Comparison of ENCODE assay signal across 8 mouse cellular contexts in the genomic region with DNA sequence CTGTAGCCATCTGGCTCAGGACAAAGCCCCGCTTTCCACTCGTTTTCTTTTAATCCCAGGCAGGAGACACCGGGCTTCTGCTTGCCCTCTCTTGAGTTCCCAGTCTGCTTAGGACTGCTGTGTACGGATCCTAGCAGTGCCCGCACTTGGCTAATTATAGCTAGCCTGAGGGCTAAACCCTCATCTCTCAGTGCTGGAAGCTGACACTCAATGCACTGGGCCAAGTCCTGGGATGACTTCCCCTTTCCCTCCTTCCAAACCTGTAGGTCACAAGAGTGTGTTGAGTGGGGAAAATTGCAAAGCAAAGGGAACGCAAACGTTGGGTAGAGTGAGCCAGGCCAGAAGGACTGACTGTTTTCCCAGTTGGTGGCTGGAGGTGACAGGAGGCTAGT. TPM values are rescaled to one million over a fixed set of nuclear protein-coding genes. Genes with fewer than 3 reads are reported as not detected.
A peak's percentile ranks its signal among the peaks of the same experiment; 100 is the strongest.
DNase-seq lines count a peak whose midpoint lies in the region; ATAC-seq and TF ChIP-seq lines count a peak whose summit lies in the region.

A gene (minus strand): TSS at position 134 of the 392 bp plus-strand sequence.

- no peaks in the 10 kb centered on the region for H3K27me3 ChIP-seq in kidney, adult 2 months (replicated peaks; ENCODE audit: control insufficient read depth, insufficient read depth, low read length)
- peaks cover 52% of the 10 kb centered on the region for H3K27me3 ChIP-seq in limb, embryonic 13.5 days
- peaks cover 3% of the 10 kb centered on the region; the same call in 1 of the 2 replicates for H3K27me3 ChIP-seq in neural tube, embryonic 14.5 days (ENCODE audit: control insufficient read depth, insufficient read depth, low read length)

- TF ChIP-seq POLR2A in kidney, adult 2 months (IDR thresholded peaks at IDR 0.05; ENCODE audit: low read depth, low read length): no peak

- H3K4me2 ChIP-seq in limb, embryonic 13.5 days (replicated peaks): peak within 1 kb of the TSS; percentile 74
- H3K4me2 ChIP-seq in neural tube, embryonic 14.5 days (ENCODE audit: low read depth, low read length): peak within 1 kb of the TSS; percentile 86

- ATAC-seq in limb, embryonic 13.5 days (ENCODE audit: low FRiP score, low read depth): no peak
- 0 out of 2 replicates have a peak, but pooled peaks have one; percentile 19 for ATAC-seq in neural tube, embryonic 14.5 days (ENCODE audit: low read depth)

- no peaks in the 10 kb centered on the region for H3K9me3 ChIP-seq in limb, embryonic 13.5 days
- H3K9me3 ChIP-seq in neural tube, embryonic 14.5 days (ENCODE audit: control insufficient read depth, low read length): no peaks in the 10 kb centered on the region

- peak within 1 kb of the TSS; percentile 18; the same call in 1 of the 2 replicates for H3K27ac ChIP-seq in kidney, adult 2 months (ENCODE audit: insufficient read depth, low read depth, low read length)
- no peak within 1 kb of the TSS for H3K27ac ChIP-seq in limb, embryonic 13.5 days
- H3K27ac ChIP-seq in neural tube, embryonic 14.5 days (ENCODE audit: low read depth, low read length): no peak within 1 kb of the TSS

- no peaks in the 10 kb centered on the region for H3K4me1 ChIP-seq in kidney, adult 2 months (ENCODE audit: control insufficient read depth, insufficient read depth, low read length)
- peaks cover 9% of the 10 kb centered on the region for H3K4me1 ChIP-seq in limb, embryonic 13.5 days
- peaks cover 4% of the 10 kb centered on the region; the same call in 1 of the 2 replicates for H3K4me1 ChIP-seq in neural tube, embryonic 14.5 days (ENCODE audit: control insufficient read depth, insufficient read depth, low read length)

- no peak for TF ChIP-seq CTCF in kidney, adult 2 months (conservative IDR thresholded peaks at IDR 0.05; ENCODE audit: insufficient read depth, insufficient read length, low read depth, low read length)

- no peak for DNase-seq in kidney, adult 2 months
- DNase-seq in kidney, postnatal 14 days: no peak
- DNase-seq in embryo, embryonic 10 days (ENCODE audit: low spot score): peak; percentile 10
- DNase-seq in heart, adult 8-10 months (ENCODE audit: low spot score): peak; percentile 35
- DNase-seq in adrenal gland, adult 2 months: no peak
- DNase-seq in testis, postnatal 10 days (ENCODE audit: low spot score): no peak

- H3K9ac ChIP-seq in limb, embryonic 13.5 days: peak within 1 kb of the TSS; percentile 55
- H3K9ac ChIP-seq in neural tube, embryonic 14.5 days (replicated peaks; ENCODE audit: low read depth, low read length): peak within 1 kb of the TSS; percentile 59

- WGBS in kidney, adult 2 months: 70% methylated on average over 7 of the region's 7 CpGs
- WGBS in limb, embryonic 13.5 days: 29% methylated on average over 7 of the region's 7 CpGs
- WGBS in neural tube, embryonic 14.5 days: 51% methylated on average over 7 of the region's 7 CpGs

- H3K36me3 ChIP-seq in kidney, adult 2 months (ENCODE audit: control insufficient read depth, insufficient read depth, low read length): no peaks in the 10 kb centered on the region
- H3K36me3 ChIP-seq in limb, embryonic 13.5 days: no peaks in the 10 kb centered on the region
- H3K36me3 ChIP-seq in neural tube, embryonic 14.5 days (ENCODE audit: control insufficient read depth, insufficient read depth, low read length): no peaks in the 10 kb centered on the region

- peak within 1 kb of the TSS; percentile 34 for H3K4me3 ChIP-seq in kidney, adult 2 months (ENCODE audit: insufficient read depth, low read depth, low read length)
- H3K4me3 ChIP-seq in limb, embryonic 13.5 days: peak within 1 kb of the TSS; percentile 40
- H3K4me3 ChIP-seq in neural tube, embryonic 14.5 days (ENCODE audit: low read depth, low read length): peak within 1 kb of the TSS; percentile 47

RNA-seq across cellular contexts. Expression of the gene that starts here (rescaled TPM):
- 0.34 and 1.2 TPM in 2 replicates for polyA plus RNA-seq in kidney, adult 2 months (2012; rRNA removed)
- 10 to 100 TPM; 13.4 to 33.6 (median 21.6) TPM for total RNA-seq in heart, adult 8-10 months (2022)
- 0.08 and 0.10 TPM in 2 replicates for polyA plus RNA-seq in limb, embryonic 13.5 days (2015; fragmentation: Nextera tagmentation; extraction: Ambion mirVana)
- polyA plus RNA-seq in neural tube, embryonic 14.5 days (2014; fragmentation: Nextera tagmentation; extraction: Ambion mirVana): 1.8 and 2.5 TPM in 2 replicates
- 1 to 10 TPM in 1 of 2 experiments, under 1 TPM in 1; 0.46 to 1.0 TPM for total RNA-seq in adrenal gland, adult 2 months (2021)
- polyA plus RNA-seq in adrenal gland, adult 2 months (2012; rRNA removed): 0.45 and 1.0 TPM in 2 replicates

Comparison
In these comparisons a context has a peak if more than half of its experiments do, and no peak if none do; other contexts are left out.
1. RNA of the gene that starts here (total RNA-seq): 13.4 to 33.6 TPM in heart, adult 8-10 months; 0.46 to 1.0 TPM in adrenal gland, adult 2 months; every median in the first group is over 4 times any median in the second.
2. DNase-seq: peak in embryo, embryonic 10 days (single experiment) and heart, adult 8-10 months (single experiment); none in kidney, adult 2 months (single experiment), kidney, postnatal 14 days (single experiment), adrenal gland, adult 2 months (single experiment) and testis, postnatal 10 days (single experiment).
3. Peak in every context shown above with its lines, with median percentiles within 50 percentile points of each other: H3K4me3 ChIP-seq.